Mouse (Mus musculus): Measurements from ENCODE around the gene Dhodh. TPM values are rescaled to one million over a fixed set of nuclear protein-coding genes. Genes with fewer than 3 reads are reported as not detected.

Dhodh gene
- total RNA-seq, 1 experiment, result 57.3 TPM

DNA sequence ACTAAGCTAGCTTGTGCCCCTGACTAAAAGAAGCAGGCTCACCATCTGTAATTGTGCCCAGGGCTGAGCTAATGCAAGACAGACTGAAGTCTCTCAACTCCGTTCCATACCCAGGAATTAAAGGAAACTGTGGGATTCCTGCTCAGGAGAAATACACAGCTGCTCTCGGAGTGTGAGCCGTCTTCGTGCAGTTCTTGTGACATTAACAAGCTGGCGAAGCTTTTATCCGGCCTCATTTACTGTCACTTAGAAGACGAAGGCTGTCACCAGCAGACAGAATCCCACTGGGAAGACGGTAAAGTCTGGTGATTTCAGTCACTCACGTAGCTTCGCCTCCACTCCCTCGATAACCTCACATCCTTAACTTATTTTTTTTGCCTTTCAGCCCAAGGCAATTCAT is 38.9 kb upstream of the Dhodh start:
- no peak overlapping the region for H3K4me3 ChIP-seq (ENCODE audit: insufficient read depth in 1 of 2, low read depth in 1 of 2, low read length in 2 of 2, poor library complexity in 1 of 2, severe bottlenecking in 1 of 2)
- no peaks in the 10 kb centered on the region for H3K9me3 ChIP-seq (ENCODE audit: control insufficient read depth, insufficient read depth, low read depth, low read length)
- peaks cover 0 to 2% of the 10 kb centered on the region in 2 experiments; a peak in 1 of 4 replicates for H3K4me1 ChIP-seq (ENCODE audit: control insufficient read depth in 2 of 2, insufficient read depth in 2 of 2, low read length in 2 of 2, poor library complexity in 1 of 2)
- TF ChIP-seq MAFK (IDR thresholded peaks at IDR 0.05; ENCODE audit: insufficient read depth, low read depth, low read length) (no peak), HCFC1 (IDR thresholded peaks at IDR 0.05; ENCODE audit: borderline replicate concordance, insufficient read depth, low read length) (no peak), CHD2 (IDR thresholded peaks at IDR 0.05; ENCODE audit: low read depth, low read length) (no peak), ZC3H11A (IDR thresholded peaks at IDR 0.05; ENCODE audit: borderline replicate concordance, low read depth, low read length) (no peak), ZNF384 (IDR thresholded peaks at IDR 0.05; ENCODE audit: low read depth, low read length) (no peak)
- no peak overlapping the region for H3K9ac ChIP-seq (ENCODE audit: insufficient read depth, low read depth, low read length, poor library complexity, severe bottlenecking)
- in situ Hi-C loops (cut with MboI; ENCODE audit: low sequenced_read_pairs in 2 of 2, unreplicated experiment in 2 of 2), result no loop called here
- no peak for DNase-seq (ENCODE audit: low read depth, low spot score)
- H3K27ac ChIP-seq (ENCODE audit: insufficient read depth, low read depth, low read length, poor library complexity, severe bottlenecking), result no peak overlapping the region
- H3K36me3 ChIP-seq (ENCODE audit: control insufficient read depth, insufficient read depth, low read length, poor library complexity, severe bottlenecking), result no peaks in the 10 kb centered on the region

DNA sequence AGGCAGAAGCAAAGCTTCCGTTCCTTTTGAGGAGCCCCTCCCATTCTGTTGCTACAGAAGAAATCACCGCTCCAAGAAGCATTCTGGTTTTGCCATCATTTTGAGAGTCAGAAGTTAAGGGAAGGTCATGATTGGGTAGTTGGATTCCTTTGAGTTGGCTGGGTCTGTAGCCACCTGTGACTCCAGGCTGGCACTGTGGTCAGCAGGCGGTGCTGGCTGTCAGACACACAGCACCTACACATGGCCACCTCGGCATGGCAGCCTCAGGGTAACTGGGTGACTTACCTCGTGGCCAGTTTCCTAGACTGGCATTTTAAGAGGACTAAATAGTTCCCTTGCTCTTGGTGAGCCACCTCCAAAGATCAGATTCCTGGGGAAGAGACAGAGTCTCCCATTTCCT is 32.8 kb upstream of the Dhodh start:
- Histone ChIP-seq H3K4me3 (ENCODE audit: insufficient read depth in 1 of 2, low read depth in 1 of 2, low read length in 2 of 2, poor library complexity in 1 of 2, severe bottlenecking in 1 of 2) (no peak overlapping the region), H3K9ac (ENCODE audit: insufficient read depth, low read depth, low read length, poor library complexity, severe bottlenecking) (no peak overlapping the region), H3K27ac (ENCODE audit: insufficient read depth, low read depth, low read length, poor library complexity, severe bottlenecking) (no peak overlapping the region), H3K4me1 (ENCODE audit: control insufficient read depth in 2 of 2, insufficient read depth in 2 of 2, low read length in 2 of 2, poor library complexity in 1 of 2) (no peaks in the 10 kb centered on the region), H3K9me3 (ENCODE audit: control insufficient read depth, insufficient read depth, low read depth, low read length) (no peaks in the 10 kb centered on the region), H3K36me3 (ENCODE audit: control insufficient read depth, insufficient read depth, low read length, poor library complexity, severe bottlenecking) (no peaks in the 10 kb centered on the region)
- no peak for DNase-seq (ENCODE audit: low read depth, low spot score)
- no peak for TF ChIP-seq ZC3H11A (IDR thresholded peaks at IDR 0.05; ENCODE audit: borderline replicate concordance, low read depth, low read length)
- no peak for TF ChIP-seq CHD2 (IDR thresholded peaks at IDR 0.05; ENCODE audit: low read depth, low read length)
- TF ChIP-seq HCFC1 (IDR thresholded peaks at IDR 0.05; ENCODE audit: borderline replicate concordance, insufficient read depth, low read length), result no peak
- TF ChIP-seq ZNF384 (IDR thresholded peaks at IDR 0.05; ENCODE audit: low read depth, low read length), result no peak
- no peak for TF ChIP-seq MAFK (IDR thresholded peaks at IDR 0.05; ENCODE audit: insufficient read depth, low read depth, low read length)
- in situ Hi-C loops (cut with MboI; ENCODE audit: low sequenced_read_pairs in 2 of 2, unreplicated experiment in 2 of 2), result no loop called here

DNA sequence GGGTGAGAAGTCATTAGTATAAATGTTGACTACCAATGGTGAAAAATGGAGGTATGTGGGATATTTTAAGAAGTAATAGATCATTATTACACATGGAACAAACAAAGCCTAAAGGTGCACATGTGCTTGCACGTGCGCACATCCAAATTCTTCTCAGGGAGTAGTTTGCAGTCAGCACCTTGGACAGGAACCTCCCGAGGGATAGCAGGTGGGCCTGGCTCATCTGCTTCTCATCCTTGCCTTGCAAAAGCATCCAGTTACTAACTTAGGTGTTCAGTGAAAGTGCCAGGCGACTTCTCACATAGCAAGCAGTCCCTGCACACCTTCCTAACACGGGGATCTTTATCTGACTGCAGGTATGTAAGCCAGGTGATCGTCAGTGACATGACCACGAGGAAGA is 31.9 kb upstream of the Dhodh start:
- peak; percentile 17 for DNase-seq (ENCODE audit: low read depth, low spot score)
- H3K9ac ChIP-seq (ENCODE audit: insufficient read depth, low read depth, low read length, poor library complexity, severe bottlenecking), result no peak overlapping the region
- H3K9me3 ChIP-seq (ENCODE audit: control insufficient read depth, insufficient read depth, low read depth, low read length), result no peaks in the 10 kb centered on the region
- in situ Hi-C loops (cut with MboI; ENCODE audit: low sequenced_read_pairs in 2 of 2, unreplicated experiment in 2 of 2), result no loop called here
- no peaks in the 10 kb centered on the region for H3K36me3 ChIP-seq (ENCODE audit: control insufficient read depth, insufficient read depth, low read length, poor library complexity, severe bottlenecking)
- H3K4me3 ChIP-seq (ENCODE audit: insufficient read depth in 1 of 2, low read depth in 1 of 2, low read length in 2 of 2, poor library complexity in 1 of 2, severe bottlenecking in 1 of 2), result no peak overlapping the region
- no peaks in the 10 kb centered on the region for H3K4me1 ChIP-seq (ENCODE audit: control insufficient read depth in 2 of 2, insufficient read depth in 2 of 2, low read length in 2 of 2, poor library complexity in 1 of 2)
- H3K27ac ChIP-seq (ENCODE audit: insufficient read depth, low read depth, low read length, poor library complexity, severe bottlenecking), result no peak overlapping the region
- TF ChIP-seq HCFC1 (IDR thresholded peaks at IDR 0.05; ENCODE audit: borderline replicate concordance, insufficient read depth, low read length) (no peak), MAFK (IDR thresholded peaks at IDR 0.05; ENCODE audit: insufficient read depth, low read depth, low read length) (no peak), ZNF384 (IDR thresholded peaks at IDR 0.05; ENCODE audit: low read depth, low read length) (no peak), ZC3H11A (IDR thresholded peaks at IDR 0.05; ENCODE audit: borderline replicate concordance, low read depth, low read length) (no peak), CHD2 (IDR thresholded peaks at IDR 0.05; ENCODE audit: low read depth, low read length) (no peak)

DNA sequence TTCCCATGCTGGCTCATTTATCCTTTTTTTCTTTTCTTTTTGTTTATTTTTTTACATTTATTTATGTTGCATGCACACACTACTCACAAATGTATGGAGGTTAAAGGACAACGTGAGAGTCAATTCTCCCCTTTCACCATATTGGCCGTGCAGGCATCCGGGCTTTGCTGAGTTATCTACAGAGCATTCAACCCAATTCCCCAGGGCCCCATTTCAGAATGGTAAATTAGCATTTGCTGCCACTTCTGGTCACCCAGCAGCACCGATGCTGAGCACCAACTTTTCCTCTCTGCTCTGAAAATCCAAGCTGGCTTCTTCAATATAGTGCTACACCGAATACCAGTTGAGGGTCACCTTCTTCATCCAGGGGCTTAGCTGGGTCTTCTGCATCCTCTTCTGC is 30.4 kb upstream of the Dhodh start:
- no peaks in the 10 kb centered on the region for H3K4me1 ChIP-seq (ENCODE audit: control insufficient read depth in 2 of 2, insufficient read depth in 2 of 2, low read length in 2 of 2, poor library complexity in 1 of 2)
- H3K9ac ChIP-seq (ENCODE audit: insufficient read depth, low read depth, low read length, poor library complexity, severe bottlenecking), result no peak overlapping the region
- in situ Hi-C loops (cut with MboI; ENCODE audit: low sequenced_read_pairs in 2 of 2, unreplicated experiment in 2 of 2), result no loop called here
- no peaks in the 10 kb centered on the region for H3K9me3 ChIP-seq (ENCODE audit: control insufficient read depth, insufficient read depth, low read depth, low read length)
- DNase-seq (ENCODE audit: low read depth, low spot score), result no peak
- no peak overlapping the region for H3K27ac ChIP-seq (ENCODE audit: insufficient read depth, low read depth, low read length, poor library complexity, severe bottlenecking)
- TF ChIP-seq ZC3H11A (IDR thresholded peaks at IDR 0.05; ENCODE audit: borderline replicate concordance, low read depth, low read length), result no peak
- no peak for TF ChIP-seq CHD2 (IDR thresholded peaks at IDR 0.05; ENCODE audit: low read depth, low read length)
- no peak for TF ChIP-seq MAFK (IDR thresholded peaks at IDR 0.05; ENCODE audit: insufficient read depth, low read depth, low read length)
- no peak for TF ChIP-seq HCFC1 (IDR thresholded peaks at IDR 0.05; ENCODE audit: borderline replicate concordance, insufficient read depth, low read length)
- TF ChIP-seq ZNF384 (IDR thresholded peaks at IDR 0.05; ENCODE audit: low read depth, low read length), result no peak
- H3K36me3 ChIP-seq (ENCODE audit: control insufficient read depth, insufficient read depth, low read length, poor library complexity, severe bottlenecking), result no peaks in the 10 kb centered on the region
- H3K4me3 ChIP-seq (ENCODE audit: insufficient read depth in 1 of 2, low read depth in 1 of 2, low read length in 2 of 2, poor library complexity in 1 of 2, severe bottlenecking in 1 of 2), result no peak overlapping the region

DNA sequence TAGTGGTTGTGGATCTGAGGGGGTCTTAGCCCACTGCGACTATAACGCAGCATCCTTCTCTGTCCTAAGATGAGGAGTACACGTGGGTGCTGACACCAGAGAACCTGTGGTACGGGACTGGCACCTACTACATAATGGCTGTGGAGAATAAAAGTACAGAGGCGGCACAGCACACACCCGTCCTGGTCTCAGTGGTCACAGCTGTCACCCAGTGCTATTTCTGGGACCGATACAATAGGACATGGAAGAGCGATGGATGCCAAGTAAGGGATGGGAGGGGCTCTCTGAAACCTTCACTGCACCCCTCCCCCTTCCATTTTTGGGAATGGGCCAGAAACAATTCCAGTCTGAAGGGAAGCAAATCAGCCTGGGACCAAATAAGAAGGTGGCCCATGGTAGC is 26.7 kb upstream of the Dhodh start:
- no peaks in the 10 kb centered on the region for H3K4me1 ChIP-seq (ENCODE audit: control insufficient read depth in 2 of 2, insufficient read depth in 2 of 2, low read length in 2 of 2, poor library complexity in 1 of 2)
- no peak overlapping the region for H3K9ac ChIP-seq (ENCODE audit: insufficient read depth, low read depth, low read length, poor library complexity, severe bottlenecking)
- in situ Hi-C loops (cut with MboI; ENCODE audit: low sequenced_read_pairs in 2 of 2, unreplicated experiment in 2 of 2), result no loop called here

More for the DNA sequence above, 26.7 kb upstream of the Dhodh start:
- Histone ChIP-seq H3K27ac (ENCODE audit: insufficient read depth, low read depth, low read length, poor library complexity, severe bottlenecking) (no peak overlapping the region), H3K9me3 (ENCODE audit: control insufficient read depth, insufficient read depth, low read depth, low read length) (no peaks in the 10 kb centered on the region), H3K36me3 (ENCODE audit: control insufficient read depth, insufficient read depth, low read length, poor library complexity, severe bottlenecking) (no peaks in the 10 kb centered on the region), H3K4me3 (ENCODE audit: insufficient read depth in 1 of 2, low read depth in 1 of 2, low read length in 2 of 2, poor library complexity in 1 of 2, severe bottlenecking in 1 of 2) (no peak overlapping the region)
- DNase-seq (ENCODE audit: low read depth, low spot score), result no peak
- TF ChIP-seq ZC3H11A (IDR thresholded peaks at IDR 0.05; ENCODE audit: borderline replicate concordance, low read depth, low read length) (no peak), ZNF384 (IDR thresholded peaks at IDR 0.05; ENCODE audit: low read depth, low read length) (no peak), CHD2 (IDR thresholded peaks at IDR 0.05; ENCODE audit: low read depth, low read length) (no peak), HCFC1 (IDR thresholded peaks at IDR 0.05; ENCODE audit: borderline replicate concordance, insufficient read depth, low read length) (no peak), MAFK (IDR thresholded peaks at IDR 0.05; ENCODE audit: insufficient read depth, low read depth, low read length) (no peak)
